Mouse (Mus musculus): Measurements from ENCODE around the gene Skint3.
"Not testable (repeated sequence)": the region's sequence is repeated elsewhere in the genome, so short reads cannot be mapped to it uniquely, and the experiment has no call there.

The Skint3 gene

DNA sequence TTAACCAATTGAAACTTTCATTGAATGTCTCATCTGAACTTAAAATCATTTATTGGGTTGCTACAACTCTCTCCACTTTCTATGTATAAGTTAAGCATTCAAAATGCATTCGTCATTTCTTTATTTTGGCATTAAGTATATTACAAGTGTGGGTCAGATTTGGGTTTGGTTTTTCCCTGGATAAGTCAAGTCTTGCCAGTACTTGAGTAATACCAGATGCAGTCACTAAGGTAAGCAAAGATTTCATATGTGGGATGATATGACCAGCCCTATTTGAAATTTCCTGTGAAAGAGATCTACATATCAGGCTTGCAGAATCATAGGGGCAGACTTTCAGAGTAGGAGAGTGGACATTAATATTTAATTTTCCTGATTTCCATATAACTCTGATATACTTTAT lies at the start of gene Skint3:
Gene Skint3, plus strand, starts transcription at position 301 of the 400 bp plus-strand sequence.
- no peak for DNase-seq

DNA sequence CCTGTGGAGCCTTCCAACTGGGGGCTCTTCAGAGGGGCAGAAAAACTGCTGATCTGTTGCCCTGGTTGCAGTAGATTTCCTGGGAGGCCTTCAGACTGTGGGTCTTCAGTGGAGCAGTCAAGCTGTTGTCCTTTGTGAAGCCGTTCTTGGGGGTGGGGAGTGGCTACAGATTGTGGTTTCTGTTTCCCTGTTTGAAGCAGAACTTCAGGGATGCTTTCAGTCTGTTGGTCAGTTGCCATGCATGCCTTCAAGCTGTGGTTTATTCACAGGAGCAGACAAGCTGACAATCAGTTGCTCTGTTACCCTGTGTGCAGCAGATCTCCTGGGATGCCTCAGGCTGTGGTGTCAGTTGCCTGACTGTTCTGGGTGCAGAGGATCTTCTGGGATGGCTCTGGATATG lies 11.4 kb downstream of the Skint3 start:
- DNase-seq, result no peak

DNA sequence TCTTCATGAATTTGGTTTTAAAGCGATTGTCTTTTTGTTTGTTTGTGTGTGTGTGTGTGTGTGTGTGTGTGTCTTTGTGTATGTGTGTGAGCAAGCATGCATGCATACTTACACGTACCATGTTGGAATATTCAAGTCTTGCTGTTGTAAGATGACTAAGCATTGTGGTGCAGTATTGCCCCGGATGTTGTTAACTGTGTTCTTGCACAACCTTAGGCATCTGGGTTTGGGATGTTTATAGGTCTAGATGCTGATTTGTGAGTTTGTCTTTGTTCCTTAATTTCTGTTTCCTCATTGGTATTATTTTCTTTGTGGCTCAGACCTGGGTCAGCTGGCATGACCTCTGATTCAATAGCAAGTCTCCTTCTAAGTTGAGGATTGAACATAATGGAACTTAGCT lies 11.9 kb downstream of the Skint3 start:
- no peak for DNase-seq

DNA sequence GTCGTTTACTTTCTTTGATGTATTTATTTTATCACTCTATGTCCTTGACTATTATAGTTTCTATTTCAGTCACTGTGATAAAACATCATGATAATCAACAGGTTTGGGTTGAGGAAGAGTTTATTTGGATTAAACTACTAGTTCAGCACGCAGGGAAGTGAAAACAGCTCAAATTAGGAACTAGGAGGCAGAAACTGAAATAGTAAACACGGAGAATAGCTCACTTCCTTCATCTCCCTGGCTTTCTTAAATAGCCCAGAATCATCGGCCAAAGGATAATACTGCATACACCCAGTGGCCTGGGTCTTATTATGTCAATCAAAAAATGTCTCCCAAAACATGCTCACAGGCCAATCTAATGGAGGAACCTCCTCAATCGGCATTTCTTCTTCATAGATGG lies 24.0 kb downstream of the Skint3 start:
- DNase-seq, result no peak

DNA sequence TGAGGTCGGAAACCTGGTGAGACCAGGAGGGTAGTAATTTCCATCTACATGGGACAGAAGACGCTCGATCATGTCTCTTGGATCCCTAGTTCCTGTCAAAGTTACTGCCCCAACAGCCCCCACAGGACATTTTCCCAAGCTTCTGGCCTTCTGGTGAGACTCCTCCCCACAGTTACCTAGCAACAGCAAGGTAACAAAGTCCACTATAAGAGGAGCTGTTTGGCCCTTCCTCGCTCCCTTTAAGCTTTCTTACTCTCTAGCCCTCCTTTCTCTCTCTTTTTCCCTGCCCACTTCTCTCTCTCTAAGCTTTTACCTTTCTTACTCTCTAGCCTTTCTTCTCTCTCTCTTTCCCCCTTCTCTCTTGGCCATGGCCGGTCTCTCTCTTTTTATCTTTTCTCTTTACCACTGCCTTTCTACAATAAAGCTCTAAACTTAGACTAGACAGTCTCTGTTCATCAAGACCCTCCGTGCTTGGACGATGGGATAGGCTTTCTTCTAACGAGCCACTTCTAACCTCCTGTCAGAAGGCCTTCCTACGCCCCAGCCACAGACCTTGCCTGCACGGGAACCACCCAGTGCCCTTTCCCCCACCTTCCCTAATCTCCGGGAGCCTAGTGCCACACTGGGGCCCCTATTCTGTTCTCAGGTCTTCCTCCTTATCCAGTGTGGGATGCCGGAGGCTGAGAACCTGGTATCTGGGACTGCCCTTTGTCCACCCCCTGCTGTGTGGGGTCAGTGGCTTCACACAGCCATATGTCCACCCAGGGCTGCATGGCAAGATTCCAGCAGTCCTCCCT lies 55.3 kb downstream of the Skint3 start:
- no peak for DNase-seq

DNA sequence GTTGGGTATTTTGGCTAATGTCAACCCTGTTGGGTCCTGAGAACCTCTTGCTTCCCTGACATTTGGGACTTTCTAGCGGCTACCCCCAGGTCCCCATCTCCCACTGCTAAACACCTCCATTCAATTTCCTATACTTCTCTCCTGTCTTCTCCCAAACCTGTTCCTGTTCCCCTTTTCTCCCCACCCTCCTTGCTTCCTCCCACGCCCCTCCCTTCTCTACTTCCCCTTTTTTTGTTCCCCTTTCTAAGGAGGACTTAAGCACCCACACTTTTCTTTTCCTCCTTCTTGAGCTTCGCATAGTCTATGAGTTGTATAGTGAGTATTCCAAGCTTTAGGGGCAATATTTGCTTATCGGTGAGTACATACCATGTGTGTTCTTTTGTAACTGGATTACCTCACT lies 56.4 kb downstream of the Skint3 start:
- DNase-seq, result no peak

DNA sequence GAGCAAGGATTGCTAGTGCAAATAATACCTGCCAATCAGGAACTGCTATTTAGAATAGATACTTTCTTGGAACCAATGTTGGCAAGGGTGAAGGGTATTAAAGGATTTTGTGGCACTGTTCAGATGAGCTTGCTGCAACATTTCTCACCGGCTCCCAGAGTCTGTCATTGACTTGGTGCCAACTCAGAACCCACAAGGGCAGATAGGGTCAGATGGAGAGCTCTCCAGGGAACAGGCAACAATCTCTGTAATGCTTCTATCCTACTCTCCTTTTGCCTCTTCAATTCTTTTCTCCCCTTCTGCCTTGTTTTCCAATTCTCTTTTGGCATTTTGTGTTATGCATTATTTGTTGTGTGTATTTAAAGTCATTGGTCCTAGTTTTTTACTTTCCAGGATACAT lies 70.3 kb downstream of the Skint3 start:
- no peak for DNase-seq

DNA sequence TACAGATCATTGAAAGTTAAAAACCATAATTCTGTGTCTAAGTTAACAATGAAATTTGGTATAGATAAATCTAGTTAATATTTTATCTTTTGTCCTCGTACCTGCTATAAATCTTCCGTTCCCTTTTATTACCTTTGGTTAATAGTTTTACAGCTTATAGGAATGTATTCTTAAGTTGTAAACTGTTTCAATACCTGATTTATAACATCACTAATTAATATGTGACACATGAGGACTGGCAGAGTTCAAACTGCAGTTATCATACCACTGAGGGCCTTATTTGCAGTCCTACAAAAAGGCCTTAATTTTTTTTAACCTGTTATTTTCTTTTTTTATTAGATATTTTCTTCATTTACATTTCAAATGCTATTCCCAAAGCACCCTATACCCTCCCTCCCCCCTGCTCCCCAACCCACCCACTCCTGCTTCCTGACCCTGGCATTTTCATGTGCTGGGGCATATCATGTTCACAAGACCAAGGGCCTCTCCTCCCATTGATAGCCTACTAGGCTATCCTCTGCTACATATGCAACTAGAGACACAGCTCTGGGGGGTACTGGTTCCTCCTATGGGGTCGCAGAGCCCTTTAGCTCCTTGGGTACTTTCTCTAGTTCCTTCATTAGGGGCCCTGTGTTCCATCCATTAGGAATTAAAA lies 70.9 kb downstream of the Skint3 start:
- DNase-seq, result no peak

DNA sequence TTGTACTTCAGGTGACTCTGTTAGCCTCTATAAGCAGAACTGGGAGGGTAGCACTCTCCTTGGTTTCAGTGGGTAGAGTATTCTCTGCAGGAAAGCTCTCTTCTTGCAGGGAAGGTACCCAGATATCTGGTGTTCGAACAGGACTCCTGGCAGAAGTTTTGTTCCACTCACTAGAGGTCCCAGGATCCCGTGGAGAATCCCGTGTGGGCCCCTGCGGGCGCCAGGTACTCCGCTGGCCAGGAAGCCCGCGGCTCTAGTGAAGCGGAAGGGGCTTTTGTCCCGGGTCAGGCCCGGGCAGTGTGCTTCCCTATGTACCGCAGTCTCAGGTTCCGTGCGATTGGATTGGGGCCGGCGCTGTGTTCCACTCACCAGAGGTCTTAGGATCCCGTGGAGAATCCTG lies 117.1 kb downstream of the Skint3 start:
- DNase-seq, result not testable (repeated sequence)

Data from kidney, postnatal 25 days (tissue).